Mouse (Mus musculus) small intestine, adult 2 months (tissue): ENCODE measurements around the gene Fbxo46.

ENCODE experiments used
- CTCF ChIP-seq: fragments of 200-500 bp; IDR thresholded peaks from 2 replicates; pipeline ENCODE4 v1.5.1; 2012; ENCODE audit warnings: low read depth, mild to moderate bottlenecking, control low read depth, inconsistent platforms, low read length, moderate library complexity, mixed read lengths; ENCODE audit not compliant: insufficient replicate concordance, insufficient read length; ENCODE audit errors: extremely low read depth
- POLR2A ChIP-seq: fragments of 200-500 bp; IDR thresholded peaks from 2 replicates; pipeline ENCODE4 v1.6.1; 2012; ENCODE audit warnings: low read depth, mild to moderate bottlenecking, control low read depth, inconsistent platforms, low read length, moderate library complexity

DNA sequence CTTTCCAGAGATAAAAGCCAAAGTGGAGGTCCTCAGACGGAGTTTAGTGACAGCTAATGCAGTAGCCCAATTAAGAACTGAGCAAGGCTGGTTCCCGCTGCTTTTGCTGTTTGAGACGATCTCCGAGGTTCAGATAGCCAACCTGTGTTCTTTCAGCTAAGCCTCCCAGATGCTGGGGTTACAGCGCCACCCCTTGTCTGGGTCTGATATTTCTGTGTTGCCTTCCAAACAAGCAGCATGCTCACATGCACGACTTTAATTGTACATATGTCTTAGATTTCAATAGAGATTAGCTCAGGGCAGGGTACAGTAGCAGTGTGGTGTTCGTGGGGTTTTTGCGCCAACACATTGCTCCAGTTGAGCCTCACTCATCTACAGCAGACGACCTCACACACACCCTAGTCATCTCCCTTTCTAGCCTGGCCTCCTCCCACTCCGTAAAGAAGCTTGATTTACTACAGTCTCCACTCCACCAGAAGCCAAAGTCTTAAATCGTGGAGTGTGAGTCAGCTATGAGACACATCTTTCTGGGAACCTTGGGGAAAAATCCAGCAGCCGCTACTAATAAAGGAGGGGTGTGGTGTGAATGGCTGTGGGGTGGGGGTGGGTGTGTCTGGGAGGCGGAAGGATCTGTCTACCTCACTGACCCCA lies 36.3 kb downstream of the Fbxo46 start:
- TF ChIP-seq POLR2A (no peak), CTCF (peak; percentile 42; the same call in 1 of the 2 replicates)
